Mouse (Mus musculus) erythroblast, embryonic 14.5 days (primary cell): Measurements from ENCODE around the gene Poldip3.

Experiments
- GATA1 ChIP-seq: IDR thresholded peaks from 2 replicates; pipeline ENCODE4 v1.6.1; 2012; ENCODE audit warnings: low read length, inconsistent platforms, mixed read lengths
- TAL1 ChIP-seq: IDR thresholded peaks from 3 replicates; pipeline ENCODE4 v1.6.1; 2012; ENCODE audit warnings: low read length, inconsistent platforms, mixed read lengths

GRCm38 (mm10) chr15:83126582-83126981 lies 22.6 kb downstream of the Poldip3 start:
- TF ChIP-seq GATA1 (no peak), TAL1 (no peak)
